Mouse (Mus musculus) thymus, postnatal 10 days (tissue): ENCODE data around the gene Caprin1.

Experiments used
- DNase-seq, 2 experiments: peaks; one replicate each; pipeline ENCODE4 v3.0.0; 2021; ENCODE audit warnings: low spot score in 2 of 2

Gene Caprin1

GRCm38 (mm10) chr2:103796861-103797466 is 485 bp downstream of the Caprin1 start:
- peak; percentile 81 to 90 for DNase-seq

- DNase-seq, result peak; percentile 60 to 63
These were observed 1.1 kb downstream of the Caprin1 start for GRCm38 (mm10) chr2:103796211-103796860.

- peak; percentile 71 to 72 for DNase-seq
These were observed 1.6 kb downstream of the Caprin1 start for GRCm38 (mm10) chr2:103795843-103796210.

DNA sequence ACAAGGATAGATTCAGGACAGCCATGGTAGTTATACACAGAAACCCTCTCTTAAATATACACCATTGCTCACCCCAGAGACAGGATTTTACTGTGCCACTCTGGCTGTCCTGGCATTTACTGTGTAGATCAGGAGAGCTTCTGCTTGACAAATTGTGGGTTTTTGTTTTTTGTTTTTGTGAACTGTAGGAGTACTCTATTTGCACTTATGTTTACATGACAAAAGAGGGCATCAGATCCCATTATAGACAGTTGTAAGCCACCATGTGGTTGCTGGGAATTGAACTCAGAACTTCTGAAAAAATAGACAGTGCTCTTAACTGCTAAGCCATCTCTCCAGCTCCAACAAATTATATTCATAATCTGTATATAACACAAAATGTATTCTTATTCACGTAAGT is 5.4 kb downstream of the Caprin1 start:
- DNase-seq, result no peak

DNA sequence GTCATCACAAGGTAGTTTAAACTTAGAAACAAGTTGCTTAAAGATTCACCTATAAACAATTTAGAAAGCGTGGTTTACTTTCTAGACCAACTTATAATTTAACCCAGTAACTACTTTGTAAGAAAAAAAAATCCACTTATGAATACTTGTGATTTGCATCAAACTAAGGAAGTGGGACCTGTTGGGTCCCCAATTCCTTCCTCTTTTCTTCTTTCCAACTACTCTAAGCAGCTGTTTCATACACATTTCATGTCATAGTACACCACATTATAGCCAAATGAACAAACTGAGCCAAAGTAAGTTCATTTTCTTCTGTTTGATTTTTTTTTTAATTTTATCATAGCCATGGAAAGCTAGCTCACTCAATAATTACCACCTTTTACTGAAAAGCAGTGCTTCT is 11.7 kb downstream of the Caprin1 start:
- no peak for DNase-seq

DNA sequence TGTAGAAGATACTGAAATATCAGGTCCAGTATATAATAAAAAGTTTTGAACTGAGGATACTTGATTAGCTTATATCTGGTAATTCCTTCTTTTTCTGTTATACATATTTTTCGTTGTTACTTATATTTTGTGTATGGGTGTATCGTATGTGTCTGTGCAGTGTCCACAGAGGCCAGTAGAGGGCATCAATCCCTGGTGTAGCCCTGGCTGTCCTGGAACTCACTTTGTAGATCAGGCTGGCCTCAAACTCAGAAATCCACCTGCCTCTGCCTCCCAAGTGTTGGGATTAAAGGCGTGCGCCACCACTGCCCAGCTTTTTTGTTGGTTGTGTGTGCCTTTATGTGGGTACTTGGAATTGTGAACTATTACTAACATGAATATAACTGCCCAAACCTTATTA is 12.8 kb downstream of the Caprin1 start:
- DNase-seq, result peak in 1 of 2 experiments; percentile 12

GRCm38 (mm10) chr2:103762492-103762891 is 35.0 kb downstream of the Caprin1 start:
- no peak for DNase-seq

DNA sequence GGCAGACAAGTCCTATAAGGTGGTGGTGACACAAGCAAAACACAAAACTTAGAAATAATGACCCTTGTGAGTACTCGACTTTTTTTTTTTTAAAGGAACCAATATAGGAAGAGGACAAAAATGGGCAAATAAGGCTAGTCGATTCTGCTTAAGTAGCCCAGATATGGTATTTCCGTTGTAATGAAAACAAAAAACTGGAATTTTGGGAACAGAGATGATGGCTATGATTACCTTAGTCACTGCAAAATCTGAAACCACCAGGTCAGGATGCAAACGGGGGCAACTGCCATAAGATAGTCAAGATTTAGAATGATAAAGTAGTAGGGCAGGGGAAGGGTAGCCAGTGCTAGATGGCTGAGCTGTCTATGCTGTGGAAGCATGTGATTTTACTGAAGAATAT is 35.5 kb downstream of the Caprin1 start:
- DNase-seq, result no peak

GRCm38 (mm10) chr2:103760906-103761716 is 36.3 kb downstream of the Caprin1 start, which contains the start of gene Nat10:
Gene Nat10 (minus strand): TSS chr2:103761270.
- DNase-seq, result peak; percentile 96 to 97

GRCm38 (mm10) chr2:103760421-103760820 is 37.0 kb downstream of the Caprin1 start:
- no peak for DNase-seq

GRCm38 (mm10) chr2:103755458-103756085 is 41.9 kb downstream of the Caprin1 start:
- no peak for DNase-seq

GRCm38 (mm10) chr2:103754614-103755013 is 42.8 kb downstream of the Caprin1 start:
- no peak for DNase-seq

GRCm38 (mm10) chr2:103751771-103752170 is 45.7 kb downstream of the Caprin1 start:
- DNase-seq, result no peak

DNA sequence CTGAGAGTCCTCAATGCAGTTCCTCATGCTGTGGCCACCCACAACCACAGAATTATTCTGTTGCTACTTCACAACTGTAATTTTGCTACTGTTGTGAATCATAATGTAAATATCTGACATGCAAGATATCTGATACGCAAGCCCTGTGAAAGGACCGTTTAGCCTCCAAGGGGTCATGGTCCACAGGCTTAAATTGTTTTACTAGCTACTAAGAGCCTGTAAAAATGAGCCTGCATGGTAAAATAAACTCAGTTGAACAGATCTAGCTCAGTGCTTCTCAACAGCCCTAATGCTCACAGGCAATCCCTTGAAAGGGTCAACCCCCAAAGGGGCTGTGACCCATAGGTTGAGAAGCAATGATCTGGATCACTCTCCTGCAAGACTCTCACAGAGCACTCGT is 48.4 kb downstream of the Caprin1 start:
- no peak for DNase-seq

DNA sequence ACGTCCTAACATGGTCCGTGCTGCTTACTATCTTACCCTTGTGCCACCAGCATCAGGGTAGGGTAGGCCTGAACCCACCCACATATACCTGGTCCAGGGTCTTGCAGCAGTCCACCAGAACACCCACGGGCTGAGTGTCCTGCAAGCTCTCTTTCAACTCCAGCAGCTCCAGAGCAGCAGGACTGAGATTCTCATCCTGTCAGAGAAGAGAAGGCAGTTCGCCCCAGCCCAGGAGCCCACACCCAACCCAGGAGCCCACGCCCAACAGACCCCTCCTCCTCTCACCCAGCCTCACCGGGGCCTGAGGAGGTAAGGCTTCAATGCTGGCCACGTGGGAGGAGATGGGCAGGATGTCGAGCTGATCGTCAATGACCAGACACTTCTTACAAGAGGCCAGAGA is 49.6 kb downstream of the Caprin1 start:
- no peak for DNase-seq

- no peak for DNase-seq
These were observed 50.7 kb downstream of the Caprin1 start for GRCm38 (mm10) chr2:103746761-103747160.

DNA sequence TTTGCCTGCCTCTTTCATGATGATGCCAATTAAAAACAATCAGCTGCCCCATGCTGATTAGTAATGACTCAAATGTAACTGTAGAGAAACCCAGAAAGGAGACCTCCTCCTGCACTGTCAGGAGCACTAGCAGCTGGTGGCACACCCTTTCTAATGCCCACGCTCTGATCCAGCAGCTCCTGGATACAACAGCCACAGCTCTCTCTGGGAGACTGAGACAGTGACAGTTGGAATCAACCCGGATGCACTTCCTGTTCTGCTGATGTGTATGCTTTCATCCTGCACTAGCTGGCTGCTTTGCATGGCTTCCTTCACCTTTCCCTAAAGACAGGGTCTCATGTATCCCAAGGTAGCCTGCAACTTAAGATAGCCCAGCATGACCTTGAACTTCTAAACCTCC is 51.4 kb downstream of the Caprin1 start:
- DNase-seq, result no peak

GRCm38 (mm10) chr2:103745481-103745880 is 52.0 kb downstream of the Caprin1 start:
- DNase-seq, result no peak

DNA sequence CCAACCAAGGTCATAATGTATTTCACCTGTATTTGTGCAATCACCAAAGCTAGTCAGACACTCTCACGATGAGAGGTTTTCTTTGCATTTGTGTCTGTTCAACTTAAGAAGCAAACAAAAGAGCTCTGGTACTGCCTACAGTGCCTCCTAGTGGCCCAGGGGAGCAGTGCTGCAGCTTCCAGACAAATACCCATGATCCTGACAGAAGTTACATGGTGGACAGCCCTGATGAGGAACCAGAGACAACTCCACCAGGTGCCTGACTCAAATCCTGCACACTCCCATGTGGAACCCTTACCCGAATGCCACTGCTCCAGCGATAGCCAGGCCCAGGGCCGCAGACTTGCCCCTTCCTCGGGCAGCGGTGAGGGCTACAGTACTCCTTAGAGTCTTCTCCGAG is 53.5 kb downstream of the Caprin1 start:
- DNase-seq, result peak; percentile 36 to 80

- DNase-seq, result no peak
These were observed 53.9 kb downstream of the Caprin1 start for GRCm38 (mm10) chr2:103743536-103743935.

- DNase-seq, result no peak
These were observed 54.6 kb downstream of the Caprin1 start for GRCm38 (mm10) chr2:103742821-103743220.

- no peak for DNase-seq
These were observed 66.0 kb downstream of the Caprin1 start for GRCm38 (mm10) chr2:103731423-103731822.
